Mouse (Mus musculus) lung, postnatal 0 days (tissue): ENCODE data around the gene Ppp3ca. TPM values are rescaled to one million over a fixed set of nuclear protein-coding genes. Genes with fewer than 3 reads are reported as not detected.

ENCODE experiments used
- ATAC-seq: fragments of 200-750 bp; cut with Nextera tagmentation; 2 replicates; pipeline ENCODE4 v1.8.0; 2017; ENCODE audit warnings: moderate library complexity
- DNase-seq: peaks from one replicate; pipeline ENCODE4 v3.0.0-alpha.2; 2016; ENCODE audit warnings: low spot score
- H3K27ac ChIP-seq: fragments of 300-500 bp; sonication (generic); 2 replicates; pipeline ENCODE4 v1.5.1; 2014; ENCODE audit warnings: antibody characterized with exemption, mild to moderate bottlenecking, low read length, mixed read lengths
- H3K27me3 ChIP-seq: fragments of 300-500 bp; sonication (generic); replicated peaks from 2 replicates; pipeline ENCODE4 v1.6.1; 2014; ENCODE audit warnings: low read length, mixed read lengths; ENCODE audit not compliant: insufficient read depth
- H3K36me3 ChIP-seq: fragments of 300-500 bp; sonication (generic); 2 replicates; pipeline ENCODE4 v1.6.1; 2014; ENCODE audit warnings: low read length, mixed read lengths; ENCODE audit not compliant: insufficient read depth
- H3K4me1 ChIP-seq: fragments of 300-500 bp; sonication (generic); 2 replicates; pipeline ENCODE4 v1.6.1; 2014; ENCODE audit warnings: antibody characterized with exemption, low read depth, low read length, mixed read lengths; ENCODE audit not compliant: insufficient read depth
- H3K4me2 ChIP-seq: fragments of 300-500 bp; sonication (generic); replicated peaks from 2 replicates; pipeline ENCODE4 v1.6.1; 2014; ENCODE audit warnings: low read depth, mild to moderate bottlenecking, low read length, moderate library complexity, mixed read lengths
- H3K4me3 ChIP-seq: fragments of 300-500 bp; sonication (generic); 2 replicates; pipeline ENCODE4 v1.5.1; 2014; ENCODE audit warnings: low read depth, low read length
- H3K9ac ChIP-seq: fragments of 300-500 bp; sonication (generic); replicated peaks from 2 replicates; pipeline ENCODE4 v1.6.1; 2014; ENCODE audit warnings: low read depth, mild to moderate bottlenecking
- H3K9me3 ChIP-seq: fragments of 300-500 bp; sonication (generic); 2 replicates; pipeline ENCODE4 v1.6.1; 2016; ENCODE audit warnings: low read length, mixed read lengths
- CTCF ChIP-seq: IDR thresholded peaks from 2 replicates; pipeline ENCODE4 v1.5.1; 2016; ENCODE audit warnings: antibody characterized with exemption, mild to moderate bottlenecking
- EP300 ChIP-seq: IDR thresholded peaks from 2 replicates; pipeline ENCODE4 v1.6.1; 2016; ENCODE audit warnings: antibody characterized with exemption, mild to moderate bottlenecking, control low read depth
- WGBS: fragments of 180-500 bp; shearing (Covaris S2); extraction: QIAGEN DNeasy Blood & Tissue Kit; methylation state at CpG from one replicate; pipeline ENCODE4 v1.1.7; 2014; 5-methylcytosine and 5-hydroxymethylcytosine counted together
- polyA plus RNA-seq: library from polyadenylated mRNA; unstranded; fragments of >200 nt; fragmentation: Nextera tagmentation; extraction: Ambion mirVana; gene quantifications from 2 replicates; pipeline ENCODE4 v1.2.1, GENCODE M21; 2015

The Ppp3ca gene
- polyA plus RNA-seq, 1 experiment from 2014 or later, result 105 TPM

GRCm38 (mm10) chr3:136940733-136941601 is 271.0 kb downstream of the Ppp3ca start:
- H3K4me1 ChIP-seq, result no peaks in the 10 kb centered on the region
- no peaks in the 10 kb centered on the region for H3K9me3 ChIP-seq
- H3K9ac ChIP-seq, result no peak overlapping the region
- WGBS, result 47% methylated on average over 7 of the region's 7 CpGs
- no peak overlapping the region for H3K4me2 ChIP-seq
- H3K4me3 ChIP-seq, result no peak overlapping the region
- ATAC-seq (0 out of 2 replicates have a peak, but pooled peaks have one; percentile 8), DNase-seq (no peak)
- H3K27ac ChIP-seq, result no peak overlapping the region
- H3K36me3 ChIP-seq, result no peaks in the 10 kb centered on the region
- TF ChIP-seq CTCF, result no peak
- TF ChIP-seq EP300, result no peak
- H3K27me3 ChIP-seq, result no peaks in the 10 kb centered on the region

- no peaks in the 10 kb centered on the region for H3K4me1 ChIP-seq
- H3K27ac ChIP-seq, result no peak overlapping the region
- H3K9me3 ChIP-seq, result no peaks in the 10 kb centered on the region
- H3K4me2 ChIP-seq, result no peak overlapping the region
- H3K36me3 ChIP-seq, result no peaks in the 10 kb centered on the region
- DNase-seq (no peak), ATAC-seq (no peak)
- no peak overlapping the region for H3K4me3 ChIP-seq
- H3K9ac ChIP-seq, result no peak overlapping the region
- WGBS, result 96% methylated on average over 3 of the region's 3 CpGs
- TF ChIP-seq CTCF (no peak), EP300 (no peak)
- no peaks in the 10 kb centered on the region for H3K27me3 ChIP-seq
Measured at GRCm38 (mm10) chr3:136941602-136941926, 271.6 kb downstream of the Ppp3ca start.

GRCm38 (mm10) chr3:136945550-136945949 is 275.6 kb downstream of the Ppp3ca start:
- no peaks in the 10 kb centered on the region for H3K27me3 ChIP-seq
- H3K9me3 ChIP-seq, result no peaks in the 10 kb centered on the region
- no peak overlapping the region for H3K4me2 ChIP-seq
- no peaks in the 10 kb centered on the region for H3K36me3 ChIP-seq
- DNase-seq (peak; percentile 13), ATAC-seq (peak; percentile 46)
- no peak overlapping the region for H3K4me3 ChIP-seq
- WGBS, result 59% methylated on average over 4 of the region's 4 CpGs
- no peak overlapping the region for H3K9ac ChIP-seq
- H3K27ac ChIP-seq, result no peak overlapping the region
- no peaks in the 10 kb centered on the region for H3K4me1 ChIP-seq
- TF ChIP-seq EP300, result no peak
- TF ChIP-seq CTCF, result no peak

DNA sequence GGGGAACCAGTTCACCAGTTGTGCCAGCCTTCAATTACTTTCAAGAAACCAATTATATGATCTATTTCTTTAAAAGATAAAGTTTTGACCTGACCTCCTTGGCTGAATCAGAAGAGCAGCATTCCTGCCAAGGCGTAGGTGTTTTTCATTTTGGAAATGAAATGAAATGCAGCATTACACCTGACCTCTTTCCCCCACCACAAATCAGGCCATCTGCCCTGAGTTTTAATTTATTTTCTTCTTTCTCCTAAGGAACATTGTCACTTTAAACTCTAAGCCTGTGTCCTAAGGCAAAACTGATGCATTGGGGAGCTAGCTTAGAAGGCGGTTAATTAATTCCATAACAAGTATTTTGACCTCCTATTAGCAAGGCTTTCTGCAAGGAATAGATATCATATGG is 276.7 kb downstream of the Ppp3ca start:
- no peak for DNase-seq
- Histone ChIP-seq H3K27me3 (no peaks in the 10 kb centered on the region), H3K36me3 (no peaks in the 10 kb centered on the region), H3K9me3 (no peaks in the 10 kb centered on the region), H3K4me2 (no peak overlapping the region), H3K4me3 (no peak overlapping the region), H3K27ac (no peak overlapping the region), H3K9ac (no peak overlapping the region), H3K4me1 (no peaks in the 10 kb centered on the region)
- 96% methylated on average over 2 of the region's 2 CpGs for WGBS
- no peak for ATAC-seq
- TF ChIP-seq EP300 (no peak), CTCF (no peak)

DNA sequence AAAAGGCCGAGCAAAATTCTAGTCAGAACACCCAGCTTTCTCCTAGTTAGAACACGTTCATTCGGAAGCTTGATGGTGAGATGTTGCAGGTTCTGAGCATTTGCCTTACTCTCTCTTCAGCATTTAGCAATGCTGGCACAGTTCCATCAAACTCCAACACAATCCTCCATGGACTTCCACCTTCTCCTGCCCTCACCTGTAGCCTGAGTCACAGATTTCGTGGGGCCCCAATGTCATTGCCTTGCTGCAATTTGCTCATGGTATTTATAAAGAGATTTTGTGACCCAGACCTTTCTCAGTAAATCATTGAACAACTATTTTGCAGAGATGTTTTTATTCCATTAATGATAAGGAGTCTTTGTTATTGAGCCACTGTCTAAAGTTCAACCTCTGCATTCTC is 278.2 kb downstream of the Ppp3ca start:
- Histone ChIP-seq H3K4me1 (no peaks in the 10 kb centered on the region), H3K27ac (no peak overlapping the region), H3K4me3 (no peak overlapping the region), H3K4me2 (no peak overlapping the region), H3K9ac (no peak overlapping the region), H3K27me3 (no peaks in the 10 kb centered on the region), H3K9me3 (no peaks in the 10 kb centered on the region), H3K36me3 (no peaks in the 10 kb centered on the region)
- WGBS, result 84% methylated on average over 4 of the region's 4 CpGs
- no peak for DNase-seq
- TF ChIP-seq EP300 (no peak), CTCF (no peak)
- ATAC-seq, result no peak

DNA sequence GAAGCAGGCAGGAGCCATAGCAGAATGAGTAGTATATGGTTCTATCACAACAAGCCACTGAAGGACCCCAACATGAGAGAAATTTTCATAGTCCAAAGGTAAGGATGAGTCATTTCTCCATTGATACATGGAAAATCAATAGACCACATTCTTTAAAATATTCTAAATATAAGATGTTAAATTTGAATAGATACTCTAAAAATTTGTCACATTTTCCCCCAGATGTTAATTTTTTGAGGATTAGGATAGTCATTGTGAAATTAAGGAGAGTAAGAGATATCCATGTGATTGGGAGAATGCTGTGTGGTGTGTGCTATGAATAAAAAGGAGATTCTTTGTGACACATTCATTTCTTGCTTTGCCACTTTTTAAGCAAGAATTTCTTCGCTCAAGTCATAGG is 281.9 kb downstream of the Ppp3ca start:
- no peaks in the 10 kb centered on the region for H3K4me1 ChIP-seq
- no peak overlapping the region for H3K4me2 ChIP-seq
- DNase-seq (no peak), ATAC-seq (no peak)
- no peaks in the 10 kb centered on the region for H3K9me3 ChIP-seq
- H3K4me3 ChIP-seq, result no peak overlapping the region
- 87% methylated on average over 1 of the region's 1 CpGs for WGBS
- H3K9ac ChIP-seq, result no peak overlapping the region
- H3K27me3 ChIP-seq, result no peaks in the 10 kb centered on the region
- no peaks in the 10 kb centered on the region for H3K36me3 ChIP-seq
- TF ChIP-seq CTCF, result no peak
- no peak for TF ChIP-seq EP300
- no peak overlapping the region for H3K27ac ChIP-seq
